Mouse (Mus musculus) embryonic facial prominence, embryonic 12.5 days (tissue): ENCODE results near the gene Lgals12. TPM values are rescaled to one million over a fixed set of nuclear protein-coding genes. Genes with fewer than 3 reads are reported as not detected.

Experiments
- ATAC-seq: fragments of 200-750 bp; cut with Nextera tagmentation; 2 replicates; pipeline ENCODE4 v1.8.0; 2017; ENCODE audit not compliant: insufficient number of reproducible peaks, insufficient read depth, low FRiP score, low TSS enrichment
- H3K27ac ChIP-seq: fragments of 300-500 bp; sonication (generic); 2 replicates; pipeline ENCODE4 v1.5.1; 2016; ENCODE audit warnings: mild to moderate bottlenecking
- H3K27me3 ChIP-seq: fragments of 300-500 bp; sonication (generic); 2 replicates; pipeline ENCODE4 v1.6.1; 2016; ENCODE audit warnings: mild to moderate bottlenecking, moderate library complexity
- H3K36me3 ChIP-seq: fragments of 300-500 bp; sonication (generic); 2 replicates; pipeline ENCODE4 v1.6.1; 2016; ENCODE audit warnings: mild to moderate bottlenecking
- H3K4me1 ChIP-seq: fragments of 300-500 bp; sonication (generic); 2 replicates; pipeline ENCODE4 v1.6.1; 2016
- H3K4me2 ChIP-seq: fragments of 300-500 bp; sonication (generic); replicated peaks from 2 replicates; pipeline ENCODE4 v1.6.1; 2016; ENCODE audit warnings: mild to moderate bottlenecking, moderate library complexity
- H3K4me3 ChIP-seq: fragments of 300-500 bp; sonication (generic); 2 replicates; pipeline ENCODE4 v1.5.1; 2016; ENCODE audit warnings: mild to moderate bottlenecking
- H3K9ac ChIP-seq: fragments of 300-500 bp; sonication (generic); 2 replicates; pipeline ENCODE4 v1.6.1; 2016; ENCODE audit warnings: mild to moderate bottlenecking, moderate library complexity
- H3K9me3 ChIP-seq: fragments of 300-500 bp; sonication (generic); 2 replicates; pipeline ENCODE4 v1.6.1; 2016; ENCODE audit warnings: mild to moderate bottlenecking, moderate library complexity
- WGBS: fragments of 180-500 bp; shearing (Covaris S2); methylation state at CpG from one replicate; pipeline ENCODE4 v1.1.7; 2016; 5-methylcytosine and 5-hydroxymethylcytosine counted together
- polyA plus RNA-seq: library from polyadenylated mRNA; unstranded; fragments of >200 nt; fragmentation: Nextera tagmentation; extraction: Ambion mirVana; gene quantifications from 2 replicates; pipeline ENCODE4 v1.2.1, GENCODE M21; 2016

Lgals12 gene
- polyA plus RNA-seq, 1 experiment from 2014 or later: 0.17 TPM

- H3K36me3 ChIP-seq: no peaks in the 10 kb centered on the region
- ATAC-seq: peak; percentile 66
- H3K4me1 ChIP-seq: peaks cover 16% of the 10 kb centered on the region
- H3K27ac ChIP-seq: peak overlapping the region; percentile 69; the same call in 1 of the 2 replicates
- H3K4me3 ChIP-seq: peak overlapping the region; percentile 24
- H3K4me2 ChIP-seq: peak overlapping the region; percentile 63
- 4% methylated on average over 15 of the region's 15 CpGs for WGBS
- no peaks in the 10 kb centered on the region for H3K9me3 ChIP-seq
- H3K27me3 ChIP-seq: no peaks in the 10 kb centered on the region; the same call in 1 of the 2 replicates
- H3K9ac ChIP-seq: no peak overlapping the region
Observed at GRCm38 (mm10) chr19:7605930-7606783, 836 bp downstream of the Lgals12 start.

- no peak overlapping the region for H3K9ac ChIP-seq
- no peak for ATAC-seq
- no peaks in the 10 kb centered on the region for H3K27me3 ChIP-seq
- no peak overlapping the region for H3K27ac ChIP-seq
- H3K9me3 ChIP-seq: no peaks in the 10 kb centered on the region
- no peaks in the 10 kb centered on the region for H3K36me3 ChIP-seq
- H3K4me1 ChIP-seq: peaks cover 16% of the 10 kb centered on the region
- no peak overlapping the region for H3K4me2 ChIP-seq
- no peak overlapping the region for H3K4me3 ChIP-seq
Observed at GRCm38 (mm10) chr19:7605013-7605412, 2.0 kb downstream of the Lgals12 start.

- Histone ChIP-seq H3K36me3 (no peaks in the 10 kb centered on the region), H3K27me3 (no peaks in the 10 kb centered on the region), H3K27ac (no peak overlapping the region), H3K4me1 (peaks cover 16% of the 10 kb centered on the region), H3K9me3 (no peaks in the 10 kb centered on the region), H3K4me2 (no peak overlapping the region), H3K9ac (no peak overlapping the region), H3K4me3 (no peak overlapping the region)
- WGBS: 92% methylated on average over 10 of the region's 10 CpGs
- no peak for ATAC-seq
Observed at GRCm38 (mm10) chr19:7604107-7604506, 2.9 kb downstream of the Lgals12 start.

- no peak for ATAC-seq
- H3K4me2 ChIP-seq: no peak overlapping the region
- WGBS: 79% methylated on average over 4 of the region's 4 CpGs
Observed at GRCm38 (mm10) chr19:7601551-7601950, 5.4 kb downstream of the Lgals12 start.

GRCm38 (mm10) chr19:7598481-7598880 is 8.5 kb downstream of the Lgals12 start:
- Histone ChIP-seq H3K27me3 (no peaks in the 10 kb centered on the region), H3K4me3 (no peak overlapping the region), H3K9me3 (no peaks in the 10 kb centered on the region), H3K4me1 (no peaks in the 10 kb centered on the region), H3K36me3 (no peaks in the 10 kb centered on the region), H3K9ac (no peak overlapping the region), H3K4me2 (no peak overlapping the region), H3K27ac (no peak overlapping the region)
- WGBS: 47% methylated on average over 4 of the region's 4 CpGs
- no peak for ATAC-seq

More at GRCm38 (mm10) chr19:7601551-7601950, 5.4 kb downstream of the Lgals12 start:
- Histone ChIP-seq H3K9me3 (no peaks in the 10 kb centered on the region), H3K27ac (no peak overlapping the region), H3K4me1 (peaks cover 9% of the 10 kb centered on the region), H3K27me3 (no peaks in the 10 kb centered on the region), H3K4me3 (no peak overlapping the region), H3K9ac (no peak overlapping the region), H3K36me3 (no peaks in the 10 kb centered on the region)

GRCm38 (mm10) chr19:7595534-7595933 is 11.5 kb downstream of the Lgals12 start:
- no peak for ATAC-seq
- WGBS: 11% methylated on average over 2 of the region's 2 CpGs
- no peak overlapping the region for H3K4me2 ChIP-seq
- H3K4me3 ChIP-seq: no peak overlapping the region
- H3K9me3 ChIP-seq: no peaks in the 10 kb centered on the region
- no peak overlapping the region for H3K9ac ChIP-seq
- H3K36me3 ChIP-seq: no peaks in the 10 kb centered on the region
- H3K4me1 ChIP-seq: no peaks in the 10 kb centered on the region
- H3K27ac ChIP-seq: no peak overlapping the region
- H3K27me3 ChIP-seq: no peaks in the 10 kb centered on the region

- H3K27ac ChIP-seq: no peak overlapping the region
- H3K4me1 ChIP-seq: no peaks in the 10 kb centered on the region
- H3K36me3 ChIP-seq: 0 out of 2 replicates have a peak, but pooled peaks cover 3% of the 10 kb centered on the region
- H3K27me3 ChIP-seq: no peaks in the 10 kb centered on the region
- no peak overlapping the region for H3K9ac ChIP-seq
- 0 out of 2 replicates have a peak, but pooled peaks have one; percentile 52 for ATAC-seq
- no peak overlapping the region for H3K4me2 ChIP-seq
- no peaks in the 10 kb centered on the region for H3K9me3 ChIP-seq
- H3K4me3 ChIP-seq: no peak overlapping the region
- WGBS: 39% methylated on average over 3 of the region's 3 CpGs
Observed at GRCm38 (mm10) chr19:7592018-7592417, 15.0 kb downstream of the Lgals12 start.

- Histone ChIP-seq H3K36me3 (0 out of 2 replicates have a peak, but pooled peaks cover 3% of the 10 kb centered on the region), H3K9me3 (no peaks in the 10 kb centered on the region), H3K27me3 (no peaks in the 10 kb centered on the region), H3K4me1 (no peaks in the 10 kb centered on the region), H3K27ac (no peak overlapping the region), H3K4me3 (no peak overlapping the region), H3K4me2 (no peak overlapping the region), H3K9ac (no peak overlapping the region)
- ATAC-seq: no peak
Observed at GRCm38 (mm10) chr19:7590795-7591194, 16.2 kb downstream of the Lgals12 start.

GRCm38 (mm10) chr19:7585764-7586163 is 21.2 kb downstream of the Lgals12 start:
- Histone ChIP-seq H3K27me3 (no peaks in the 10 kb centered on the region), H3K4me1 (no peaks in the 10 kb centered on the region), H3K4me2 (no peak overlapping the region), H3K9me3 (no peaks in the 10 kb centered on the region), H3K4me3 (no peak overlapping the region), H3K27ac (no peak overlapping the region), H3K9ac (no peak overlapping the region), H3K36me3 (0 out of 2 replicates have a peak, but pooled peaks cover 3% of the 10 kb centered on the region)
- ATAC-seq: no peak
- WGBS: 92% methylated on average over 6 of the region's 6 CpGs

GRCm38 (mm10) chr19:7585279-7585678 is 21.7 kb downstream of the Lgals12 start:
- no peak overlapping the region for H3K9ac ChIP-seq
- WGBS: 87% methylated on average over 8 of the region's 8 CpGs
- no peak overlapping the region for H3K27ac ChIP-seq
- H3K36me3 ChIP-seq: 0 out of 2 replicates have a peak, but pooled peaks cover 3% of the 10 kb centered on the region
- no peak for ATAC-seq
- no peaks in the 10 kb centered on the region for H3K9me3 ChIP-seq
- no peaks in the 10 kb centered on the region for H3K27me3 ChIP-seq
- no peak overlapping the region for H3K4me2 ChIP-seq
- no peaks in the 10 kb centered on the region for H3K4me1 ChIP-seq
- no peak overlapping the region for H3K4me3 ChIP-seq

- no peak overlapping the region for H3K4me3 ChIP-seq
- no peaks in the 10 kb centered on the region for H3K9me3 ChIP-seq
- ATAC-seq: no peak
- H3K27ac ChIP-seq: no peak overlapping the region
- H3K27me3 ChIP-seq: no peaks in the 10 kb centered on the region
- 0 out of 2 replicates have a peak, but pooled peaks cover 3% of the 10 kb centered on the region for H3K36me3 ChIP-seq
- H3K4me1 ChIP-seq: no peaks in the 10 kb centered on the region
- H3K9ac ChIP-seq: no peak overlapping the region
- no peak overlapping the region for H3K4me2 ChIP-seq
- WGBS: 69% methylated on average over 3 of the region's 3 CpGs
Observed at GRCm38 (mm10) chr19:7583599-7583998, 23.4 kb downstream of the Lgals12 start.

- Histone ChIP-seq H3K27me3 (no peaks in the 10 kb centered on the region), H3K9me3 (no peaks in the 10 kb centered on the region), H3K36me3 (0 out of 2 replicates have a peak, but pooled peaks cover under 1% of the 10 kb centered on the region), H3K27ac (no peak overlapping the region), H3K4me3 (no peak overlapping the region), H3K4me1 (no peaks in the 10 kb centered on the region), H3K9ac (no peak overlapping the region), H3K4me2 (no peak overlapping the region)
- WGBS: 50% methylated on average over 7 of the region's 7 CpGs
- no peak for ATAC-seq
Observed at GRCm38 (mm10) chr19:7583101-7583500, 23.9 kb downstream of the Lgals12 start.
